Mouse (Mus musculus) left cerebral cortex, postnatal 25 days (tissue): Measurements from ENCODE around the gene 6820408C15Rik. TPM values are rescaled to one million over a fixed set of nuclear protein-coding genes. Genes with fewer than 3 reads are reported as not detected.
A peak's percentile ranks its signal among the peaks of the same experiment; 100 is the strongest.

Experiments
- DNase-seq, 2 experiments: peaks; one replicate each; pipeline ENCODE4 v3.0.0; 2022; ENCODE audit warnings: low spot score in 2 of 2, mixed read lengths in 1 of 2
- intact Hi-C: fragments of 180-260 bp; cut with DNase I; formaldehyde crosslinking; loops from one replicate; pipeline ENCODE4 v1.15.1; 2025
- total RNA-seq, 2 experiments: library from RNA; stranded (reverse); gene quantifications; 2 replicates each; pipeline ENCODE4 v1.2.3; 2021

The 6820408C15Rik gene
- total RNA-seq, result 1 to 10 TPM; 2.1 to 2.2 TPM

- DNase-seq, result no peak
- intact Hi-C loops, result no loop called here
Measured at GRCm38 (mm10) chr2:152415287-152415686, at the start of gene 6820408C15Rik. 6820408C15Rik (plus strand) TSS chr2:152415587.

DNA sequence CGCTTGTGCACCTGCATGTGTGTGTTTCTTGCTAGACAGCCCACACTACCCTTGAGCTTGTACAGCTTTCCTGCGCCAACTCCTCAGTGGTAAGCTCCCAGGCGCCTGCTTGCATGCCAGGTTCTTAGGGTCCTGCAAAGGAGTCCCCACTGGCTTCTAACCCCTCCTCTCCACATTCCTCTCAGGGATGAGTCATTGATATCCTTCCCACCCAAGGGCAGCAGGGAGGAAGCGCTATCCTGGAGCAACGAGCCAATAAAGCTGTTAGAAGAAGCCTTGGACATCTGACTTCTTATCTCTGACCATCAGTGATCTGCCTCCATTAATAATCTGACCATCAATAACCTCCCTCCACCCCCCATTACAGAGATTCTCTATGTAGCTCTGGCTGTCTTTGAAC, 47.5 kb upstream of the 6820408C15Rik start:
- intact Hi-C loops, result loop anchor here (5.0 to 10.0 kb wide), 2 partner anchors 256 to 343 kb away; no protein-coding TSS in a partner anchor
- no peak for DNase-seq

DNA sequence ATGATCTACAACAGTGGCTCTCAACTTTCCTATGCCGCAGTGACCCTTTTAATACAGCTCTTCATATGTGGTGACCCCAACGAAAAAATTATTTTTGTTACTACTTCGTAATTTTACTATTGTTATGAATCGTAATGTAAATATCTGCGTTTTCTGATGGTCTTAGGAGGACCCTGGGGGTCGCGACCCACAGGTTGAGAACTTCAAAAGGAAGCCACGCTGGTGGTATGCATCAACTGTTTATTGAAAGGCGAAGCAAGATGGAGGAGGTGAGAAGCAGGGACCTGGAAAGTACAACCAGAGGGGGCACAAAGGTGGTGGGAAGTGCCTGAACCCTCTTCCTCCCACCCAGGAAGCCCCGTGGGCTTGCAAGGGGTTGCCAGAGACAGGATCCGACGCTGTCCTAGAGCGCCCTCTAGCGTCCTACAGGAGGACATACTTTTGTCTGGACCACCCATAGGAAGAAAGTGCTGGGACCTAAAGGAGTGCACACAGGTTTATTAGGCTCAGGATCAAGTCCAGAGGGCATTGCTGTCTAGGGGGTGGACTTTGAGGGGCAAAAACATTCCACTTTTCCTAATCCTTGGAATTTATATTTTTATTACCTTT, 46.8 kb upstream of the 6820408C15Rik start:
- peak; percentile 48 to 58 for DNase-seq
- intact Hi-C loops, result loop anchor here (5.0 to 10.0 kb wide), 2 partner anchors 256 to 344 kb away; no protein-coding TSS in a partner anchor

- intact Hi-C loops, result no loop called here
- no peak for DNase-seq
Measured at GRCm38 (mm10) chr2:152372104-152372503, 43.3 kb upstream of the 6820408C15Rik start.

- no peak for DNase-seq
- intact Hi-C loops, result no loop called here
Measured at GRCm38 (mm10) chr2:152372661-152373060, 42.7 kb upstream of the 6820408C15Rik start.

GRCm38 (mm10) chr2:152373547-152373946, 41.8 kb upstream of the 6820408C15Rik start:
- DNase-seq, result no peak
- intact Hi-C loops, result no loop called here

DNA sequence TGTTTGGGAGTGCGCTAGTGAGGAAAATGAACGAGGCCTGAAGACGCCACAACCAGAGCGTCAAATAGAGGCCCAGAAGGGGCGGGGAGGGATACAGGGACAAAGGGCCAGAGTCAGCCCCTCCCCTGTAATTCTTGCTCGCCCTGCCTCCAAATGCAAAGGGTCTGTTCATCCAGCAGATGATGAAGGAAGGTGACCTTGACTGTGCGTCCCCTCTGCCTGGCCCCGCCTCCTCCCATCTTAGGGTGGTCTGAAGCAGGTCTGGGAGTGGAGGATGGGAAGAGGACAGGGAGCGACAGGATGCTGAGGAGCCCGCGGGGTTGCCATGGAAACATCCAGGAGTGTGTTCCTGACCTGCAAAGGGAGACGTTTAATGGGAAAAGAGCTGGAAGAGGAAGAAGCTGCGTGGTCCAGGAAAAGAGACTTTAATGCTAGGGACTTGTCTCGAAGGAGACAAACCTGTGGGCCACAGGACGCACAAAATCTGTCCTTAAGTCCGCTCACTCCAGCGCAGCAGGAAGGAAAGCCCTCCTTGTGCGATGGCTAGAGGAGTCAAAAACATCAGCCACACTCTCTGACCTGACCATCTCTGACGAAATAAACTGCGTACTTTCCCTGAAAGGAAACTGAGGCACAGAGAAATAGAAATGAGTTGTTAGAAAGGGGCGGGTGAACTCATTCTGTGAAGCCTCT, 39.6 kb upstream of the 6820408C15Rik start:
- intact Hi-C loops, result no loop called here

GRCm38 (mm10) chr2:152376345-152376741, 39.0 kb upstream of the 6820408C15Rik start, which contains the start of gene Nrsn2:
Nrsn2 (minus strand) TSS chr2:152376638.
- intact Hi-C loops, result no loop called here
- peak; percentile 41 to 51 for DNase-seq

More for the DNA sequence above, 39.6 kb upstream of the 6820408C15Rik start:
- peak; percentile 52 to 72 for DNase-seq

GRCm38 (mm10) chr2:152384191-152384590, 31.2 kb upstream of the 6820408C15Rik start:
- intact Hi-C loops, result loop anchor here (10.0 kb wide), 1 partner anchor 161 kb away; the partner anchor contains the start of gene Defb29
- no peak for DNase-seq

- peak in 1 of 2 experiments; percentile 76 for DNase-seq
Measured at GRCm38 (mm10) chr2:152392786-152393185, 22.6 kb upstream of the 6820408C15Rik start.

GRCm38 (mm10) chr2:152393225-152394017, 22.0 kb upstream of the 6820408C15Rik start:
- intact Hi-C loops, result no loop called here
- DNase-seq, result no peak

More at GRCm38 (mm10) chr2:152392786-152393185, 22.6 kb upstream of the 6820408C15Rik start:
- intact Hi-C loops, result loop anchor here (1.0 kb wide), 1 partner anchor 45 kb away; no protein-coding TSS in a partner anchor

GRCm38 (mm10) chr2:152395271-152395920, 20.0 kb upstream of the 6820408C15Rik start:
- intact Hi-C loops, result no loop called here
- DNase-seq, result peak; percentile 16 to 29

DNA sequence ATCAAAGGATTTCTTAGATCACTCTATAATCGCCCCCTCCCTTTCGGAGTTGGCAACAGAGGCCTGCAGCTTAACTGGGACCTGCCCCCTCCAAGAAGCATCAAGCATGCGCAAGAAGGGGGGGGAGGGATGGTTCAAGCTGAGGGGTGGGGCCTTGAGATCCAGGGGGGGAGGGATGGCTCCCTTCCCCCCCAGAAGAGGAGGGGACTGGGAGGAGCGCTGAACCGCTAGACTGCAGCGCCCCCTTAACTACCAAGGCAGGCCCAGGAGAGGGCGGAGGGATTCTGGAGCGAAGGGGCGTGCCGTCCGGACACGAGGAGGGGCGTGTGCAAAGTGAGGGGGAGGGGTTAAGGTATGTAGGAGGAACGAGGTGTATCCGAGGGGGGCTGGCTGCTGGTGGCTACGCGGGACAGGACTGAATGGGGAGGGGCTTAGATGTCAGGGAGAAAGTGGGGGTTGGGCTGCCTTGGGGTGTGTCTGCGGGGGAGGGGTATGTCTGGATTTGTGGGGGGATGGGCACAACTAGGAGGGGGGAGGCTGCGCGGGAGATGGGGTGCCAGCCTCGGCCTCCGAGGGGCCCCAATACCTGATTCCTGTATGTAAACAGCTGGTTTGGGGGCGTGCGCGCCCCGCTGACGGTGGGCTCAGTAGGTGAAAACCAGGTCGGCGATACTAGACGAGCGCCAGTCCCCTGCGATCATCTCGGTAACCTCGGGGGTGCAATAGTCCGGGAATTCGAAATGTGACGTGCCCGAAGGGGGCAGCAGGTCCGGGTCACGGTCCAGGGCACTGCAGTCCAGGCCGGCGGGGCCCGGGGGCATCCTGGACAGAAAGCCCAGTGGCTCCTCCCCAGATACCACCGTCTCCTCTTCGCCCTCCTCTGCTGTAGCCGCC, 19.0 kb upstream of the 6820408C15Rik start:
- DNase-seq, result peak; percentile 87 to 92
- intact Hi-C loops, result no loop called here

GRCm38 (mm10) chr2:152397004-152397589, 18.3 kb upstream of the 6820408C15Rik start:
- DNase-seq, result peak; percentile 86 to 91
- intact Hi-C loops, result no loop called here

DNA sequence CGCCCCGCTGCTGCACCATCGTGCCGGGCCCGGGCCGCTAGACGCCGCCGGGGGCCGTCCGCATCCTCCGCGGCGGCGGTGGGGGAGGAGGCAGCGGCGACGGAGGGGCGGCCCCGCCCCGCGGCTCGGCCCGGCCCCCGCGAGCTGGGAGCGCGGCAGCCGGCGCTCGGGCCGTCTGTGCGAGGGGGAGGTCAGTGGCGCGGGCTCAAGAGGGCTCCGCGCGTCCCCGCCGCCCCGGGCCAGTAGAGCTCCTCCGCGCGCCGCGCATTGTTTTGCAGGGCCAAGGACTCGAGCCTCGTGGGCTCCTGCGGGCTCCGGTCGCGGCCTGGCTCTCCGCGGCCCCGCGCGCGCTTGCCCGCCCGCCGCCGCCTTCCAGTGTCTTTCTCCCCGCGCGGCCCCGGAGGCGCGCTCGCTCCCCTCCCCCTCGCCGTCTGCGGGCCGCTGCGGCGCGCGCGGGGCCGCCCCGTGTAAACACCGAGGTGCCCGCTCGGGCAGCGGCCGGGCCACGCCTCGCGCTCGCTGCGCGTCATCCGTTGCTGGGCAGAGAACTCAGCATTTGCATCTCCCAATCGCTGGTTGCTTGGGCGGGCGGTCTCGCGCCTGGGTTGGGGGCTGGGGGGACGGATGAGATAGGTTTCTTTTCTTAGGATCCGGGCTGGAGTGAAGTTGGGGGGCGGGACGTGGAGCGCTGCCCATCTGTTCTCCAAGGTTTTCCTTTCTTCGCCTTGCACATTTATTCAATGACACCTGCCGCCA, 17.5 kb upstream of the 6820408C15Rik start, which contains the start of gene Sox12:
Gene Sox12, minus strand, starts transcription at position 384 of the 756 bp plus-strand sequence.
- intact Hi-C loops, result loop anchor here (1.0 kb wide), 1 partner anchor 16 kb away; no protein-coding TSS in a partner anchor

GRCm38 (mm10) chr2:152398691-152399090, 16.7 kb upstream of the 6820408C15Rik start:
- intact Hi-C loops, result loop anchor here (1.0 kb wide), 1 partner anchor 16 kb away; no protein-coding TSS in a partner anchor
- peak; percentile 89 to 91 for DNase-seq

More for the DNA sequence above, 17.5 kb upstream of the 6820408C15Rik start, which contains the start of gene Sox12:
- peak; percentile 97 to 98 for DNase-seq

GRCm38 (mm10) chr2:152399122-152399542, 16.3 kb upstream of the 6820408C15Rik start:
- DNase-seq, result no peak
- intact Hi-C loops, result no loop called here
